Mouse (Mus musculus) 3T3-L1 (cell line): ENCODE measurements at regions not wholly inside any gene's neighbourhood (a gene's known extent, or its start where the extent isn't known, plus 50 kb on each side); places are given as distances from the start of the nearest gene placed in this dataset.

Experiments used
- DNase-seq: peaks from one replicate; pipeline ENCODE4 v3.0.0-alpha.2; 2015; ENCODE audit warnings: low read depth, low spot score

DNA sequence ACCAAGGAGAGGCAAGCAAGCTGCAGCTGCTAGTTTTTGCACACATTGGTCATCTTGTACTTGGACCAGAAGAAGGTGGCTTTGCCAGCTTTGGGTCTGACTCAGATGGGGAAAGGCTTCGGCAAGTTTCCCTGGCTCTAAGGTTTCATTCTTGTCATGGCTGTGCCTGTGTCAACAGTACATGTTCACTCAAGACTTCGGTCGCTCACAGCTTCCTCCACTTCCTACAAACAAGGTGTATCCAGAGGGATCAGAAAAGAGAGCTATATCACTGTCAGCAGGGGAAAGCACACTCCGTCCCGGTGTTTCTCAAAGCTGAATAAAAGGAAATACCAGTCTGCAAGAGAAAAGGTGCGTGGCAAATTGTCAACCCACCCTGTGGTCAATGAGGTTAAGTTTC lies 86.2 kb upstream of the Elovl6 start:
- DNase-seq = peak; percentile 50

DNA sequence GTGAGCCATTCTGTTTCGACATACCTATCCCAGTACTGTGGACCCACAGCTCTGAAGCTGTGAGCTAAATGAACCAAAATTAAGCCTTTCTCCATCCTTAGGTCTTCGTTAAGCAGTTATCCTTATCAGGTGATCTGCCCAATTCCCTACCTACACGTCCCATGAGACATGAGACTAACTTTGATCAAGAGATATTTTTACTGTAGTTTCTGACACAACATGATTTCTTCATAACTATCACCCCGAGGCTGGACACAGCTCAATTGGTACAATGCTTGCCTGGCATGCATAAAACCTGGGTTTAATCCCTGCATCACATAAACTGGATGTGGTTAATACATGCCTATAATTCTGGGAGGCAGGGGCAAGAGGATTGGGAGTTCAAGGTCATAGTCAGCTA lies 82.2 kb upstream of the Elovl6 start:
- no peak for DNase-seq

DNA sequence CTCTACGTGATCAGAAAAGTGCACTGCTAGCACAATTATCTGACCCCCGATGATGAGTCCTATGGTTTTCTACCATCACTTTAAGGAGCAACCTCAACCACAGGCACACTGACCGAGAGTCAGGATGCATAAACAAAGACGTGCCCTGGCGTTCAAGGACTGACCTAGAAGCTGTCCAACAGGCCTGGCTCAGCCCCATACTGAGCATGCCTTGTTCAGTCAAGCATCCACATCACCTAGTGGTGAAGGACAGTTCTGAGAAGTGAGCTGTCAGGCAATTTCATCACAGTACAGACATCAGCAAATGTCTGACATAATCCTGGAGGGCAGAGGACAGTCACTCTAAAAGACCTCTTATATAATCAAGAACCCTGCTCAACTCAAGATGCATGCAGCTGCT lies 81.5 kb upstream of the Elovl6 start:
- DNase-seq = no peak

DNA sequence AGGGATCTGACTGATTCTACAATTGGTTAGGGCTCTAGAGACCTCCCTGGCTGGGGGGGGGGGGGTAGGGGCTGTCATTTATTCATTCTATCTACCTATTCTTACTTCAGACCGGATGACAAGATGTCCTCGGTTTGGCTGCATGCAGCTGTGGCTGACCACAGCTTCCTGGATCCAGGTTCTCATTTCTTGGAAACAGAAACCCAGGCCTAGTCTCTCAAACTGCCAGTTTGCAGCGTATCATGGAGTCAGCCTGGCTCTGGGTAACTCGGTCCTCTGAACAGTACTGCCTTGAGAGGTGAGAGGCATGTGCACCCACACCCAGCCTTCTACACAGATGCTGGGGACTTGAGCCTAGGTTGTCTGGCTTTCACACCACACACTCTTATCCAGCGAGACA lies 62.1 kb upstream of the Elovl6 start:
- no peak for DNase-seq

DNA sequence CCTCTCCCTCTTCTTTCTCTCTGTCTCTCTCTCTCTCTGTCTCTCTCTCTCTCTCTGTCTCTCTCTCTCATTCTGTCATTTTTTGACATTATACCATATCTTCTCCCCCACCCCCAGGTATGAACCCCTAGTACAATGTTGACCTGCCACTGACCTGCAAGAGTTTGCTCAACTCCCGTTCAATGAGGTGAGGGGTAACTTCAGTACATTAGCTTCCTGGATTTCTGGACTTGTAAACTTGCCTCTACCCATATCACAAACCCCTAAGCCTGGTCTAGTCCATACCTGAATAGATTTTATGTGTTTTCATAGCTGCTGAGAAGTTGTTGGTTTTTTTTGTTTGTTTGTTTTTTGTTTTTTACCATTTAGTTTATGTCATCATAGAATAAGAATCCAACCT lies 60.8 kb upstream of the Elovl6 start:
- DNase-seq = no peak

DNA sequence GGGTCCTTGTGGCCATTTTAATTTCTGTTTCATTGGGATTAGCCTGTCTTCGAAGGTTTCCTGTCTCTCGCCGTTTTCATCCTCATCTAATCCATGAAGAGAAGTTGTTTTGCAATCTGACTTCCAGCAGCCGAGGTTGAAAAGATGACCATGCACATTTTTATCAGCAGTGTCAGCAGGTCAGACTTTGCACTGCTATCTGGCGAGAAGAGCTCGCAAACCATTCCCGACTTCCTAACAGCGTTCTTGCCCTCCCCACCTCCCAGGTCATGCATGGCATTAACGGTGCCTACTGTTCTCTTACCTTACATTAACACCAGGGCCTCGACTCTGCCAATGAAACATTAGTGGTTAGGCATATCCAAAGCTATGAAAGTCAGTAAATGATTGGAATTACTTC lies 60.1 kb upstream of the Elovl6 start:
- DNase-seq = no peak

DNA sequence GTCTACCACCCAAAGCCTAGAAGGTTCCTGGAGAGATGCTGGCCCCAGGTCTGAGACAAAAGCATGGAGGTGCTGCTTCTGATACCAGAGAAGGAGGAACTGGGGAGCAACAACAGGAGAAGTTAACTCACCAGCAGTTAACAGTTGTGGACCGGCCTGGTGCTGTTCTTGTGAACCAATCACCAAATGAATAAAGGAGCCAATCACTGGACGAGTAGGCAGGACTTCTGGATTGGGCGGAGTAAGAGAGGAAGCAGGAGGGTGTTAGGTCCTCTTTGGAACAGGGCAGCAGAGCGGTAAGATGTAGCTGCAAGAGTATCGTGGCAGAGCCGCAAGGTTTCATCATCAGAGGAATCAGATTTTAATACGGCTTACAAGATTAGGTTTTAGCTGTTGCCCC lies 57.7 kb upstream of the Elovl6 start:
- no peak for DNase-seq

DNA sequence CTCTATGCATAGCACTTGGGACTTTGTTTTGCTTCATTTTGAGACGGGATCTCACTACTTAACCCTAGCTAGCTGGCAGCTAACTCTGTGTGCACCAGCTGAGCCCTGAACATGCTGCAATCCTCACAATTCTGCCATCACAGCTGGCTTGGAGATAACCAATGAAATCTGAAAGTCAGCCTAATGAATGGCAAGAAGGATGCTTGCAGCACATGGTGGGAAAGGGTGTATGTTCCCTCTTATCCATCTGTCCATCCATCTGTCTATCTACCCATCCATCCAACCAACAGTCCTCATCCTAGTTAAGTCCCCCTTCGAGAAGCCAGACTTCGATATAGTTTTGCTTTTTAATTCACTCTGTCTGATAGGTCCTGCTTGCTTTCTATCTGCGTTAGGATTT lies 55.9 kb upstream of the Elovl6 start:
- DNase-seq = no peak

DNA sequence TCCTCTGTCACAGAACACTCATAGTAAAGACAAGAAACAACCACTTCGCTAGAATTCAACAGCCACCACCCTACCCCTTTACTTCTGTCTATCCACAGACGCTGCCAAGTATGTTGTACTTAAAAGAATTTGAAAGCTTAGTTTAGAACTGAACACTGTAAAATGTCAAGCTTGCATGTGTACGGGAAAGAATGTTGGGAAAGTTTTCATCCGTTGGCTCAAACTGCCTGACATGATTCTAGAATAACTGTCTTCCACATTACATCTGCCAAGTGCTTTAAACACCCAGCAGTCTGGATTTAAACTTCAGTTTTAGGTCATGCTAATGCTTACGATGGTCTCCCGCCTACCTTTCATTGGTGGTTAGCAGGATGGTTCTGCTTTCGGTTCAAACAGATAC lies 54.1 kb upstream of the Elovl6 start:
- no peak for DNase-seq

DNA sequence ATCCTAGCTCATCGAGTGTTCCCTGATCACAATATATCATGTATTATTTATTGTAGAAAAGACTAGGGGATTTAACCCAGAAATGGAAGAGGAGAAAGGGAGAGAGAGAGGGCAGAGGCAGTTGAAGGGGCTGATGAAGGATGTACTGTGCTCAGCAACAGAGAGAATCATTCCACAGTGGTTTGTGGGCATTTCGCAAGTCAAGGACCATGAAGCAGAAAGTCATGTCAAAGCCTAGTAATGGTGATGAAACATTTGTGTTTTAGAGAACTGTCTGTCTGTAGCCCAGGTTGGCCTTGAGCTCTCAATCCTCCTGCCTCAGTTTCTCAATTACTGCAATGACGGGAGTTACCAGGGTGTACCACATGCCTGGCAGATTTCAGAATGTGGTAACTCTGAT lies 50.9 kb upstream of the Elovl6 start:
- no peak for DNase-seq
